Mouse (Mus musculus): Measurements from ENCODE around the gene Rasa2.
"Not testable (repeated sequence)": the region's sequence is repeated elsewhere in the genome, so short reads cannot be mapped to it uniquely, and the experiment has no call there.

Gene Rasa2

GRCm38 (mm10) chr9:96589346-96589745, 42.1 kb downstream of the Rasa2 start:
- no peak for DNase-seq (ENCODE audit: low spot score in 2 of 2)

GRCm38 (mm10) chr9:96583496-96583895, 47.9 kb downstream of the Rasa2 start:
- DNase-seq (ENCODE audit: low spot score in 2 of 2): no peak

- no peak for DNase-seq (ENCODE audit: low spot score in 2 of 2)
Measured at GRCm38 (mm10) chr9:96583076-96583475, 48.3 kb downstream of the Rasa2 start.

GRCm38 (mm10) chr9:96578190-96578589, 53.2 kb downstream of the Rasa2 start:
- DNase-seq (ENCODE audit: low spot score in 2 of 2): no peak

GRCm38 (mm10) chr9:96577674-96578073, 53.7 kb downstream of the Rasa2 start:
- DNase-seq (ENCODE audit: low spot score in 2 of 2): no peak

GRCm38 (mm10) chr9:96573252-96573651, 58.2 kb downstream of the Rasa2 start:
- no peak for DNase-seq (ENCODE audit: low spot score in 2 of 2)

GRCm38 (mm10) chr9:96572754-96573153, 58.7 kb downstream of the Rasa2 start:
- no peak for DNase-seq (ENCODE audit: low spot score in 2 of 2)

GRCm38 (mm10) chr9:96566470-96566996, 64.9 kb downstream of the Rasa2 start:
- DNase-seq (ENCODE audit: low spot score in 2 of 2): no peak

- no peak for DNase-seq (ENCODE audit: low spot score in 2 of 2)
Measured at GRCm38 (mm10) chr9:96563501-96563900, 67.9 kb downstream of the Rasa2 start.

GRCm38 (mm10) chr9:96559148-96559547, 72.3 kb downstream of the Rasa2 start:
- DNase-seq (ENCODE audit: low spot score in 2 of 2): no peak

GRCm38 (mm10) chr9:96558594-96558993, 72.8 kb downstream of the Rasa2 start:
- no peak for DNase-seq (ENCODE audit: low spot score in 2 of 2)

- DNase-seq (ENCODE audit: low spot score in 2 of 2): no peak
Measured at GRCm38 (mm10) chr9:96554095-96554494, 77.3 kb downstream of the Rasa2 start.

GRCm38 (mm10) chr9:96545410-96545809, 86.0 kb downstream of the Rasa2 start:
- DNase-seq (ENCODE audit: low spot score in 2 of 2): no peak

- no peak for DNase-seq (ENCODE audit: low spot score in 2 of 2)
Measured at GRCm38 (mm10) chr9:96543643-96544640, 87.5 kb downstream of the Rasa2 start.

GRCm38 (mm10) chr9:96538916-96539315, 92.5 kb downstream of the Rasa2 start:
- DNase-seq (ENCODE audit: low spot score in 2 of 2): no peak

- DNase-seq (ENCODE audit: low spot score in 2 of 2): no peak
Measured at GRCm38 (mm10) chr9:96537615-96537919, 93.8 kb downstream of the Rasa2 start.

- DNase-seq (ENCODE audit: low spot score in 2 of 2): peak; percentile 51 to 64
Measured at GRCm38 (mm10) chr9:96536895-96537614, 94.4 kb downstream of the Rasa2 start.

GRCm38 (mm10) chr9:96536093-96536492, 95.3 kb downstream of the Rasa2 start:
- not testable (repeated sequence) for DNase-seq (ENCODE audit: low spot score in 2 of 2)

- DNase-seq (ENCODE audit: low spot score in 2 of 2): no peak
Measured at GRCm38 (mm10) chr9:96535431-96535830, 96.0 kb downstream of the Rasa2 start.

GRCm38 (mm10) chr9:96534256-96534655, 97.2 kb downstream of the Rasa2 start:
- no peak for DNase-seq (ENCODE audit: low spot score in 2 of 2)

GRCm38 (mm10) chr9:96533476-96533875, 97.9 kb downstream of the Rasa2 start:
- no peak for DNase-seq (ENCODE audit: low spot score in 2 of 2)

- no peak for DNase-seq (ENCODE audit: low spot score in 2 of 2)
Measured at GRCm38 (mm10) chr9:96532531-96532930, 98.9 kb downstream of the Rasa2 start.

- DNase-seq (ENCODE audit: low spot score in 2 of 2): peak in 1 of 2 experiments; percentile 40
Measured at GRCm38 (mm10) chr9:96530674-96531081, 100.7 kb downstream of the Rasa2 start.

Data from urinary bladder, postnatal 4 days (tissue).